Mouse (Mus musculus): ENCODE data around the gene Rsbn1.

DNA sequence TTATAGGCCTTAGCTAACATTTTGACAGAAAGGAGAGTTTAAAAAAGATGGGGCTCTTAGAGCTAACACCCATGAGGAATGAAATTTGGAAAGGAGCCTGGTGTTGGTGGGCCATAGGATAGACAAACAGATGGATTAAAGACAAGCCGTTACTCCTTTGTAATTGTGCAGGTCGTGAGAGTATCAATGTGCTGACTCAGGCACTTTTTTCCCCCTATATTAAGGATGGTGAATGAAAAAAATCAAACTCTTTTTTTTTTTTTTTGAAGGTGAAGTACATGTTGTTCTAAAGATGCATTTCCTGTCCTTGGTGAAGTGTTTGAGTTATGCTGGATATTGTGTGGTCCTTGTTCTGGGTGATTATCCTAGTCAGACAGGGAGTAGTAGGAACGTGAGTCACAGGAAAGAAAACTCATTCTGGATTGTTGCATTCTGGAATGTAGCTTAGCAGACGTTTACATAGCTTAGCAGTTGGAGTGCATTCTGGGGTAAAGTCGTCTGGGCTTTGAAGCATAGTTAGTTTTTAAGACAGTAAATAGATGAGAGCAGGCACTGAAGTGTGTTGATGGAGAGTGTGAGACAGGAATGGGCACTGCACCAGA is 74.0 kb downstream of the Rsbn1 start:
- TF ChIP-seq CTCF (IDR thresholded peaks at IDR 0.05; ENCODE audit: control insufficient read depth, insufficient read depth, low read length) = no peak
- TF ChIP-seq POLR2A (IDR thresholded peaks at IDR 0.05; ENCODE audit: borderline replicate concordance, control insufficient read depth, low read depth, low read length) = no peak
